ENCODE assay signal across 8 mouse cellular contexts in genomic region chr12:64965124-64966026, GRCm38 (mm10). TPM values are rescaled to one million over a fixed set of nuclear protein-coding genes. Genes with fewer than 3 reads are reported as not detected.
A peak's percentile ranks its signal among the peaks of the same experiment; 100 is the strongest.
DNase-seq lines count a peak whose midpoint lies in the region; ATAC-seq lines count a peak whose summit lies in the region.

TSS of gene Klhl28 (minus strand) at chr12:64965534.
TSS of gene Togaram1 (plus strand) at chr12:64965804.

- peak; percentile 95 for ATAC-seq in inflammation-experienced regulatory T-cells, adult 6 months
- peak; percentile 94 for ATAC-seq in megakaryocyte-erythroid progenitor cell, adult 5-6 weeks (replicated peaks; ENCODE audit: low FRiP score, low TSS enrichment, poor library complexity, severe bottlenecking)

- intact Hi-C loops in gastrocnemius, postnatal 14 days (cut with DNase I; ENCODE audit: low total_unique reads), result no loop called here
- intact Hi-C loops in left cerebral cortex, postnatal 10 days (cut with DNase I), result no loop called here

- peak; percentile 99 for DNase-seq in adrenal gland, adult (ENCODE audit: inconsistent age in 2 of 2, low spot score in 1 of 2)
- peak; percentile 100 for DNase-seq in embryo, embryonic 10.5 days (ENCODE audit: low spot score)
- peak; percentile 100 for DNase-seq in gastrocnemius, postnatal 14 days
- DNase-seq in left cerebral cortex, postnatal 10 days (ENCODE audit: extremely low spot score in 1 of 2, low spot score in 2 of 2), result peak; percentile 99 to 100
- peak; percentile 99 for DNase-seq in right cerebral cortex, postnatal 25 days
- DNase-seq in urinary bladder, postnatal 4 days (ENCODE audit: low spot score in 2 of 2), result peak; percentile 98 to 99

RNA-seq across cellular contexts. Expression of gene Klhl28, which starts in this region (rescaled TPM):
- 1 to 10 TPM; 7.7 to 9.1 TPM for total RNA-seq in gastrocnemius, postnatal 14 days (2021)
- 10 to 100 TPM; 30.2 to 37.9 (median 31.1) TPM for polyA plus RNA-seq in inflammation-experienced regulatory T-cells, adult 6 months (2017; shearing (Covaris generic))
- total RNA-seq in left cerebral cortex, postnatal 10 days (2021), result 10 to 100 TPM; 23.3 to 24.4 TPM
- 7.3 and 7.6 TPM in 2 replicates for total RNA-seq in megakaryocyte-erythroid progenitor cell, adult 5-6 weeks (2014; fragmentation: Nextera tagmentation)
- 5.2 and 16.8 TPM in 2 replicates for total RNA-seq in megakaryocyte-erythroid progenitor cell, adult 5-6 weeks (2017)

RNA-seq across cellular contexts. Expression of gene Togaram1, which starts in this region (rescaled TPM):
- total RNA-seq in gastrocnemius, postnatal 14 days (2021), result 1 to 10 TPM; 7.8 to 9.4 TPM
- polyA plus RNA-seq in inflammation-experienced regulatory T-cells, adult 6 months (2017; shearing (Covaris generic)), result 10 to 100 TPM; 14.4 to 25.4 (median 21.7) TPM
- total RNA-seq in left cerebral cortex, postnatal 10 days (2021), result 10 to 100 TPM; 39.1 to 39.4 TPM
- total RNA-seq in megakaryocyte-erythroid progenitor cell, adult 5-6 weeks (2014; fragmentation: Nextera tagmentation), result 35.6 and 36.1 TPM in 2 replicates
- 40.5 and 64.8 TPM in 2 replicates for total RNA-seq in megakaryocyte-erythroid progenitor cell, adult 5-6 weeks (2017)

Comparison
In these comparisons a context has a peak if more than half of its experiments do, and no peak if none do; other contexts are left out.
1. Peak in every context shown above with its lines: DNase-seq and ATAC-seq.